Mouse (Mus musculus): ENCODE measurements around the gene Atg10. TPM values are rescaled to one million over a fixed set of nuclear protein-coding genes. Genes with fewer than 3 reads are reported as not detected.

Atg10 gene
- polyA plus RNA-seq, 1 experiment from 2014 or later, result 13.6 TPM

DNA sequence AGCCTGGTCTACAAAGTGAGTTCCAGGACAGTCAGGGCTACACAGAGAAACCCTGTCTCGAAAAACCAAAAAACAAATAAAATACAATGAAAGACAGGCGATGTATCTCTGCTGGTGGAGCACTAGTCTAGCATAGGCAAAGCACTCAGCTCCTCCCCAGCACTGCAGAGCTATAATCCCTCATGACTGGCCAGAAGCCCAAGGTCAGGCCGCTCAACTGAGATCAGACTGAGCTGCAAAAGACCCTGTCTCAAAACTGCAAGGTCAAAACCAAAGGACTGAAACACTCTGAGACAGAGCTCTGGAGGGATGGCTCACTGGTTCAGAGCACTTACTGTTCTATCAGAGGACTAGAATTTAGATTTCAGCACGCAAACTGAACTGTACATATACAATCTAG lies 65.8 kb downstream of the Atg10 start:
- H3K27me3 ChIP-seq (ENCODE audit: control insufficient read depth, insufficient read depth, low read length), result no peaks in the 10 kb centered on the region
- H3K9me3 ChIP-seq (ENCODE audit: control insufficient read depth, low read length), result no peaks in the 10 kb centered on the region
- H3K27ac ChIP-seq (replicated peaks; ENCODE audit: low read depth, low read length), result no peak overlapping the region
- WGBS, result 91% methylated on average over 4 of the region's 4 CpGs
- ATAC-seq (ENCODE audit: insufficient number of reproducible peaks, low FRiP score, low TSS enrichment, low read depth) (no peak), DNase-seq (ENCODE audit: low spot score) (no peak)
- no peaks in the 10 kb centered on the region for H3K4me1 ChIP-seq (ENCODE audit: control insufficient read depth, insufficient read depth, low read length)
- no peak overlapping the region for H3K4me2 ChIP-seq (ENCODE audit: low read depth, severe bottlenecking)
- H3K9ac ChIP-seq (ENCODE audit: low read length), result no peak overlapping the region
- H3K36me3 ChIP-seq (ENCODE audit: control insufficient read depth, insufficient read depth, low read length), result no peaks in the 10 kb centered on the region
- no peak overlapping the region for H3K4me3 ChIP-seq (ENCODE audit: low read depth, low read length)

DNA sequence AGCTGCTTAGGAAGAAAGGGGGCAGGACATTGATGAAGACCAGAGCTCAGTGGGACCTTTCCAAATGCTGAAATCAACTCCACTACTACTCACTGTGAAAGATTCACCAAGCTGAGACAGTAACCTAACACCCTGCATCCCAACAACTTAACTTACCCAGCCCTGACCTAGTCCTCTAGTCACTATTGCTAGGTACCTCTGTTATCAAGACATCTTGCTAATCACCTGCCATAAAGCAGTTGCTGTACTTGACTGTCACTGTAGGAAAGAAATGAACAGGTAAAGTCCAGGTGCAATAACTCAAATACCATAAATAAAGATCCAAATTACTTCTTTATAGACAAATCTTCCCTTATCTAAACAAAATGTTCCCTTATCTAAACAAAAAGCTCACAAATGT lies 66.3 kb downstream of the Atg10 start:
- H3K9ac ChIP-seq (ENCODE audit: low read length), result no peak overlapping the region
- no peak overlapping the region for H3K27ac ChIP-seq (replicated peaks; ENCODE audit: low read depth, low read length)
- H3K4me3 ChIP-seq (ENCODE audit: low read depth, low read length), result no peak overlapping the region
- DNase-seq (ENCODE audit: low spot score), result no peak
- no peak for ATAC-seq (ENCODE audit: insufficient number of reproducible peaks, low FRiP score, low TSS enrichment, low read depth)
- H3K9me3 ChIP-seq (ENCODE audit: control insufficient read depth, low read length), result no peaks in the 10 kb centered on the region
- no peaks in the 10 kb centered on the region for H3K27me3 ChIP-seq (ENCODE audit: control insufficient read depth, insufficient read depth, low read length)
- H3K4me2 ChIP-seq (ENCODE audit: low read depth, severe bottlenecking), result no peak overlapping the region
- H3K36me3 ChIP-seq (ENCODE audit: control insufficient read depth, insufficient read depth, low read length), result no peaks in the 10 kb centered on the region
- H3K4me1 ChIP-seq (ENCODE audit: control insufficient read depth, insufficient read depth, low read length), result no peaks in the 10 kb centered on the region

DNA sequence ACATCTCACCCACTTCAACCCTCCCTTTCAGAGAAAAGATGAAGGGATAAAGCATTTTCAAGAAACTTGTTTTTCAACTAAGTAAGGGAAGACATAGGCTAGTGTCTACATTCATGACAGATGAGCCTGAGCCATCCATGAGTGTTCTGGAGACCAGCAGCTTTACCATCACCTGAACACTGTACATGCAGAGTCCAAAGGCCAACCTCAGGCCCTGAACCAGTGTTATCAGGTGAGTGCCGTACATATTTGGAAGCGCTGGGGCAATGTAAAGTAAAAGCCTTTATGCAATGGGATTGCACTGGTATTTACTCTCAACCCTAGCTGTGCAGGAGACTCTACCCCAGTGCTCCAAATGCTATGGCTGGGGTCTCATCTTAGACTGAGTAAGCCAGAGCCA lies 66.8 kb downstream of the Atg10 start:
- Histone ChIP-seq H3K36me3 (ENCODE audit: control insufficient read depth, insufficient read depth, low read length) (no peaks in the 10 kb centered on the region), H3K9me3 (ENCODE audit: control insufficient read depth, low read length) (no peaks in the 10 kb centered on the region), H3K9ac (ENCODE audit: low read length) (no peak overlapping the region), H3K27me3 (ENCODE audit: control insufficient read depth, insufficient read depth, low read length) (no peaks in the 10 kb centered on the region), H3K4me3 (ENCODE audit: low read depth, low read length) (no peak overlapping the region), H3K4me1 (ENCODE audit: control insufficient read depth, insufficient read depth, low read length) (no peaks in the 10 kb centered on the region), H3K4me2 (ENCODE audit: low read depth, severe bottlenecking) (no peak overlapping the region), H3K27ac (replicated peaks; ENCODE audit: low read depth, low read length) (no peak overlapping the region)
- DNase-seq (ENCODE audit: low spot score) (no peak), ATAC-seq (ENCODE audit: insufficient number of reproducible peaks, low FRiP score, low TSS enrichment, low read depth) (no peak)
- WGBS, result 92% methylated on average over 2 of the region's 2 CpGs

DNA sequence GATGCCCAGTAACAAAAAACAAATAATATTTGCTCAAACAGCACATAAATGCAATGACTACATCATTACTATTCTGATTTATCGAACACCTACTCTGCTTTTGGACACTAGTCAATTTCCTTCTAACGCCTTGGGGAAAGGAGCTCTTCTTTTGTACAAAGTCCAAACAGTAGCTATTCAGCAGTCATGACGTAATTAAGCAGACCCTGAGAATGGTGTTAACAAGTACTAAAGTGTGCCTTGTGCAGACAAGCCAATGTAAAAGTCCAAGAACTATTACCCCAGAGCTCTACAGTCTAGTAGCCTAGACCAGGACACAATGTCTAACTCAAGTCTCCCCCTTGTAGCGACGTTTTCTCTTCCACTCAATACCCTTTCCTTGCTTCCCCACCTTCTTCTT lies 67.5 kb downstream of the Atg10 start:
- H3K9me3 ChIP-seq (ENCODE audit: control insufficient read depth, low read length), result no peaks in the 10 kb centered on the region
- 85% methylated on average over 5 of the region's 5 CpGs for WGBS
- H3K36me3 ChIP-seq (ENCODE audit: control insufficient read depth, insufficient read depth, low read length), result no peaks in the 10 kb centered on the region
- no peak overlapping the region for H3K27ac ChIP-seq (replicated peaks; ENCODE audit: low read depth, low read length)
- H3K4me2 ChIP-seq (ENCODE audit: low read depth, severe bottlenecking), result no peak overlapping the region
- H3K27me3 ChIP-seq (ENCODE audit: control insufficient read depth, insufficient read depth, low read length), result no peaks in the 10 kb centered on the region
- H3K4me1 ChIP-seq (ENCODE audit: control insufficient read depth, insufficient read depth, low read length), result no peaks in the 10 kb centered on the region
- ATAC-seq (ENCODE audit: insufficient number of reproducible peaks, low FRiP score, low TSS enrichment, low read depth) (no peak), DNase-seq (ENCODE audit: low spot score) (no peak)
- H3K9ac ChIP-seq (ENCODE audit: low read length), result no peak overlapping the region
- H3K4me3 ChIP-seq (ENCODE audit: low read depth, low read length), result no peak overlapping the region

DNA sequence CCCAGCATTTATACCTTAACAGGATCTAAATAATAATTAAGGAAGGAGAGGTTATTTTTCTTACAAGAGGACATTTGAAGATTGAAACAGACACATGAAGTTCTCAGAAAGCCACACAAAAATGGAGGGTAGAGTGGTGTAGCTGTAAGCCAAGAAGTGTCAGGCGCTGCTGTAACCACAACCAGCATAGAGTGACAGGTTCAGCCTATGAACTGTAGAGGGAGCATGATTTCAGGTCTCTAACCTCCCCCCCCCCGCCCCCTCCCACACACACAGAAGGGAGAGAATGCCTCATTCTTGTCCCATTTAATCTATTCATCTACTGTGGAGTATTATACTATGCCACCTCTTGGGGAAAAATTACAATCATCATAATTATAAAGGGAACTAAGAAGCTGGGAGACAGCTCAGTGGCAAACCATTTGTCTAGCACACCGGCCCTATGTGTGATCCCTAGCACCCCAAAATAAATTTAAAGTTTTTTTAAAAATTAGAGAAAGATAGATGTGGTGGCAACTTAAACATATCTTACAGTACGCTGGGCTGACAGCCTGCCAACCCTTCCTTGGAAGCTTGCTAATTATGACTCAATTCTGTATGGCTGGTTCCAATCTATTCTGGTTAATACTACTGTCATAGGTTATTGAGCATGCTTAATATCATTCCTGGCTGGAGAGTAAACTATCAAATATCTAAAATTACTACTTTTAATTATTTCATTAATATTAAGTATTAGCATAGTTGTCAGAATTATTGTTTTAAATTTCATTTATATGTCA lies 68.2 kb downstream of the Atg10 start:
- Histone ChIP-seq H3K9me3 (ENCODE audit: control insufficient read depth, low read length) (no peaks in the 10 kb centered on the region), H3K4me2 (ENCODE audit: low read depth, severe bottlenecking) (no peak overlapping the region), H3K27ac (replicated peaks; ENCODE audit: low read depth, low read length) (no peak overlapping the region), H3K27me3 (ENCODE audit: control insufficient read depth, insufficient read depth, low read length) (no peaks in the 10 kb centered on the region), H3K36me3 (ENCODE audit: control insufficient read depth, insufficient read depth, low read length) (no peaks in the 10 kb centered on the region), H3K4me3 (ENCODE audit: low read depth, low read length) (no peak overlapping the region), H3K9ac (ENCODE audit: low read length) (no peak overlapping the region), H3K4me1 (ENCODE audit: control insufficient read depth, insufficient read depth, low read length) (no peaks in the 10 kb centered on the region)
- ATAC-seq (ENCODE audit: insufficient number of reproducible peaks, low FRiP score, low TSS enrichment, low read depth) (no peak), DNase-seq (ENCODE audit: low spot score) (no peak)
- WGBS, result 76% methylated on average over 4 of the region's 4 CpGs

DNA sequence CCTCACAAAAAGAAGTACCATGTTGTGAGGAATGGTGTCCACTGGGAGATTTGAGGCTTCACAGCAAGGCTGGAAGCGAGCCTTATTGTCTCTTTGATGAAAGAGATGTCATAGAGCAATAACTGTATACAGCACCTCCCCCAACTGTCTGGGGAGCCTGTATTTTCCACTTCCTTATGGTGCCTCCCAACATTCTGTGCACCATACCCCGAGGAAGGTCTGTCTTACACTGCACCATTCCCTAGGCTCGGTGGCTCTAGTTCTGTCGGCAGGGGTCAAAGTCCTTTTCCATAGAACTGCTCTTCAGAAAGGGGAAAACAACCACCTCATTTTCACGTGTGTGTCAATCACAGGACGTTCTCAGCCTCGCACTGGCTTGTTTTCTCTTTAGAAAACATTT lies 69.1 kb downstream of the Atg10 start:
- no peak overlapping the region for H3K4me3 ChIP-seq (ENCODE audit: low read depth, low read length)
- no peak overlapping the region for H3K4me2 ChIP-seq (ENCODE audit: low read depth, severe bottlenecking)
- WGBS, result 82% methylated on average over 7 of the region's 7 CpGs
- no peak overlapping the region for H3K27ac ChIP-seq (replicated peaks; ENCODE audit: low read depth, low read length)
- H3K9ac ChIP-seq (ENCODE audit: low read length), result no peak overlapping the region
- H3K4me1 ChIP-seq (ENCODE audit: control insufficient read depth, insufficient read depth, low read length), result no peaks in the 10 kb centered on the region
- H3K36me3 ChIP-seq (ENCODE audit: control insufficient read depth, insufficient read depth, low read length), result no peaks in the 10 kb centered on the region
- ATAC-seq (ENCODE audit: insufficient number of reproducible peaks, low FRiP score, low TSS enrichment, low read depth) (no peak), DNase-seq (ENCODE audit: low spot score) (no peak)
- no peaks in the 10 kb centered on the region for H3K9me3 ChIP-seq (ENCODE audit: control insufficient read depth, low read length)
- H3K27me3 ChIP-seq (ENCODE audit: control insufficient read depth, insufficient read depth, low read length), result no peaks in the 10 kb centered on the region

DNA sequence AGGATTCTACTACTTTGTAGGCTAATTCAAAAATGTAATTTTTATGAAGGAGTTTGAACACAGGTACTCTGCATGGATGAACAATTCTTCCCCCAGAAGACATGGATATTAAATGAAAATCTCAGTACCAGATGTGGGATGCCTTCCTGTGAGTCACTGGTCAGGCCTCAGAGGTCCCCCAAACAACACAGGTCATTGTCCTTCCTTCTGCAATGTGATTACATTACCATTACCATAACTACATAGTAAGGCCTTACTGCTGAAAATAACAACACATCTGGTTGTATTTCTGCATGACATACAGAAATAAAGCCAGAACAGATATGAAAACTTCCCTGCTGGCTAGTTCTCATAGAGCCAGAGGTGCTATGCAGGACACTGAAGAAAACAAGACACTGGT lies 87.4 kb downstream of the Atg10 start:
- no peak overlapping the region for H3K9ac ChIP-seq (ENCODE audit: low read length)
- no peak overlapping the region for H3K4me3 ChIP-seq (ENCODE audit: low read depth, low read length)
- H3K27me3 ChIP-seq (ENCODE audit: control insufficient read depth, insufficient read depth, low read length), result no peaks in the 10 kb centered on the region
- H3K9me3 ChIP-seq (ENCODE audit: control insufficient read depth, low read length), result no peaks in the 10 kb centered on the region
- ATAC-seq (ENCODE audit: insufficient number of reproducible peaks, low FRiP score, low TSS enrichment, low read depth), result no peak
- H3K27ac ChIP-seq (replicated peaks; ENCODE audit: low read depth, low read length), result no peak overlapping the region
- no peaks in the 10 kb centered on the region for H3K36me3 ChIP-seq (ENCODE audit: control insufficient read depth, insufficient read depth, low read length)
- no peak for DNase-seq (ENCODE audit: low spot score)
- no peak overlapping the region for H3K4me2 ChIP-seq (ENCODE audit: low read depth, severe bottlenecking)
- H3K4me1 ChIP-seq (ENCODE audit: control insufficient read depth, insufficient read depth, low read length), result peaks cover 4% of the 10 kb centered on the region; the same call in 1 of the 2 replicates

DNA sequence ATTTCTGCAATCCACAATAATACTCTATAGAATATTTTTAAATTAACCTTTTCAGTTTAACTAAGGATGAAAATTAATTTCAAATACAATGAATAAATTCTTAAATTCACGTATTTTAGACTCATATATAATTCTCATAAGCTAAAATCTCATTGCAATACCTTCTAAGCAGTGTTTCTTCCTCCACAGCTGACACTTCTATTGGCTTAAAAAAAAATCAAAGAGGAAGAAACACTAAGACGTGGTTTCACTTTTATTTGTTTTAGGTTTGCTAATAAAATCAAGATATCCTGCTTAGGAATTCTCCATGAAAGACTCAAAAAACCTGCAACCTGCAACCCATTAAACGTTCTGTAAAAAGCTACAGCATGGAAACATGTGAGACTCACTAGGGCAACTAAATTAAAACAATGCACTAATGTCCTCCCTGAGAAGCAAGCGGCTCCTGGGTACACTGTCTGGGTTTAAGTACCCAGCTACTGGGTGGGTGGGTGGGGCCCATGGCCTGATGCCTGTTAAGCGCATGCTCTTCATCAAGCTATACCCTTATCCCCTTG lies 90.4 kb downstream of the Atg10 start:
- Histone ChIP-seq H3K9me3 (ENCODE audit: control insufficient read depth, low read length) (no peaks in the 10 kb centered on the region), H3K27ac (replicated peaks; ENCODE audit: low read depth, low read length) (no peak overlapping the region), H3K27me3 (ENCODE audit: control insufficient read depth, insufficient read depth, low read length) (no peaks in the 10 kb centered on the region), H3K9ac (ENCODE audit: low read length) (no peak overlapping the region), H3K4me1 (ENCODE audit: control insufficient read depth, insufficient read depth, low read length) (peaks cover 4% of the 10 kb centered on the region; the same call in 1 of the 2 replicates), H3K4me2 (ENCODE audit: low read depth, severe bottlenecking) (no peak overlapping the region), H3K36me3 (ENCODE audit: control insufficient read depth, insufficient read depth, low read length) (no peaks in the 10 kb centered on the region), H3K4me3 (ENCODE audit: low read depth, low read length) (no peak overlapping the region)
- peak; percentile 29 for DNase-seq (ENCODE audit: low spot score)
- no peak for ATAC-seq (ENCODE audit: insufficient number of reproducible peaks, low FRiP score, low TSS enrichment, low read depth)
- 28% methylated on average over 5 of the region's 5 CpGs for WGBS

DNA sequence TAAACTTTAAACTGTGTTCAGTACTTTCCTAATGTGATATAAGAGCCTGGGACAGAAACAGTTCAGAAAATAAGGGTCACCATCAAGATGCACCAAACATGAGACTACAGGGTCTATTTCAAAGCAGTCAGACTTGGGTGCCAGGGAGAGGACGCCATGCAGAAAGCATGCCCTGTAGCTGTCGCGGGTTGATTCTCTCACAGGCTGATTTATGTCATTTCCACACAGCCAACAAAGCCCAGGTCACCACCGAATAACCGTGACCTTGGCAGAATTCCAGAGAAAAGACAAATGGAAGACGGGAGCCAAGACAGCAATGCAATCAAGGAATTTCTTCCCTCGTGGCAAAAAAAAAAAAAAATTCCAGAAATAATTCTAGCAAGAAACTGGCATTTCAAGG lies 94.7 kb downstream of the Atg10 start:
- Histone ChIP-seq H3K9ac (ENCODE audit: low read length) (no peak overlapping the region), H3K27ac (replicated peaks; ENCODE audit: low read depth, low read length) (no peak overlapping the region), H3K4me1 (ENCODE audit: control insufficient read depth, insufficient read depth, low read length) (peaks cover 4% of the 10 kb centered on the region; the same call in 1 of the 2 replicates), H3K36me3 (ENCODE audit: control insufficient read depth, insufficient read depth, low read length) (no peaks in the 10 kb centered on the region), H3K4me3 (ENCODE audit: low read depth, low read length) (no peak overlapping the region), H3K27me3 (ENCODE audit: control insufficient read depth, insufficient read depth, low read length) (no peaks in the 10 kb centered on the region), H3K4me2 (ENCODE audit: low read depth, severe bottlenecking) (no peak overlapping the region), H3K9me3 (ENCODE audit: control insufficient read depth, low read length) (no peaks in the 10 kb centered on the region)
- no peak for DNase-seq (ENCODE audit: low spot score)
- no peak for ATAC-seq (ENCODE audit: insufficient number of reproducible peaks, low FRiP score, low TSS enrichment, low read depth)
- 66% methylated on average over 7 of the region's 7 CpGs for WGBS

All from limb, embryonic 11.5 days (tissue).